Mouse (Mus musculus): ENCODE data around the gene Olfr1502. TPM values are rescaled to one million over a fixed set of nuclear protein-coding genes. Genes with fewer than 3 reads are reported as not detected.

The Olfr1502 gene
- polyA plus RNA-seq (2012; rRNA removed; ENCODE audit: low replicate concordance) = not detected in 2 replicates

DNA sequence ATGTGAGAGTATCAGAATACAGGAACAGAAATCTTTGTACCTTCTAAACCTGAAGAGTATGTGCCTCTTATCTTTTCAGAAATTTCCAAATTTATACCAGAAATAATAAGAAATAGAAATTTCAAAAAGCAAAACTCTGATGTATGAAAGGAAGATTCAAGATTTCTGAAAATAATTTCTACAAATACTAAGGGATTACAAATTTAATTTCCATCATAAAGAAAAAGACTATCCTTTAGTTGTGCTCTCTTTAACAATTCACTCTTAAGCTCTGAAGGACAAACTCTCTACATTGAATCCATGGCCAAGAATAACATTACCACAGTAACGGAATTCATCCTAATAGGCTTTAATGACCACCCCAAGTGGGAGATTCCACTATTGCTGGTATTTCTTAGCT is at the start of gene Olfr1502:
Olfr1502 (plus strand) TSS at position 301 of the 400 bp plus-strand sequence.

DNA sequence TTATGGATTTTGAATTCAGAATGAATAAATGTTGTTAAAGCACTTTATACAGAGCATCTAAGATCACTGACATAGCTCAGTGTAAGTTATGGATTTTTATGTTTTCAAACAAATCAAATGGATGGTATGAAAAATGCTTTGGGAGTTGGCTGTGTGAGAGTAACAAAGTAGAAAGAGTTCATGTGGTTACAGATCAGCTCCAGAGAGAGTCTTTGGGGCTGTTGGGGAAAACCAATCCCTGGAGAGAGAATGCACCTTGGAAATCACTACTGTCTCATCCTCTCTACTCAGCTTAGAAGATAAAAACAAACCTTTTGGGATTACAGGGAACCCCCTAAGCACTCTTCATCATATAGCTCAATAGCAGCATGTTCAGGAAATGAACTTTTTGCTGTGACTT is 42.2 kb upstream of the Olfr1502 start, which contains the start of gene Olfr1499:
Olfr1499 (minus strand) TSS at position 101 of the 400 bp plus-strand sequence.

DNA sequence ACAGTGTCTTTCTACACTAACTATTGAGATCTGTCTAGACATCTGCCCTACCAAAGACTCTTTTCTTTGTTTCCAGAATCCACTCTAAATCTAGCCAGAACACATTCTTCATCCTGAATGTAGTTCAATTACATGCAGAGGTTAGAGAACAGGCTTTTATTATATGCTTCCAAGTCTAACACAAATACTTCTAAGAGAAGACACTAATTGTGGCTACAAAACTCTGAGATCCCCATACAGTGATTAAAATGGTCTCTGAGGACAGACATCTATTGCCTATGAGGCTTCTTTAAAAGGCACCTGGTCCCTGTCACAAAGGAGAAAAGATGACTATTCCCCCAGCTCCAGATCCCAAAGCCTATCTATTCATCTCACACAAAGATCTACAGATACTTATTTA is 31.2 kb upstream of the Olfr1502 start, which contains the start of gene Olfr1500:
Olfr1500 (minus strand) TSS at position 101 of the 400 bp plus-strand sequence.

DNA sequence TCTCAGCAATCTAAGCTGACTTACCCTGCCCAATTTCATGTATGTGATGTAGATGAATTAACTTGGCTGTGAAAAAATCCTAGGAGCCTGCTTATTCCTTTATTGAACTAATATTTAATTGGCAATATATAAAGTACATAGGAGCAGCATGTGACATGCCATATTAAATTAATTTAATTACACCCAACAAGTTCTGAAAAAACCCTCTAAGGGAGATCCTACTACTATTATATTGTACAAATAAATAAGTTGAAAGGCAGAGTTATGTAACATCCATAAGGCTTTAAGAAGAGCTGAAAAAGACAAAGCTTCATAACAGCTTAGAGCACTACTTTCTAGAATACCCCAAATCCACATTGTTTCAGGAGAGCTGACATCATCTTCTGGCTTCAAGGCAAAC is 11.0 kb upstream of the Olfr1502 start, which contains the start of gene Olfr1501:
Olfr1501 (minus strand) TSS at position 101 of the 400 bp plus-strand sequence.

DNA sequence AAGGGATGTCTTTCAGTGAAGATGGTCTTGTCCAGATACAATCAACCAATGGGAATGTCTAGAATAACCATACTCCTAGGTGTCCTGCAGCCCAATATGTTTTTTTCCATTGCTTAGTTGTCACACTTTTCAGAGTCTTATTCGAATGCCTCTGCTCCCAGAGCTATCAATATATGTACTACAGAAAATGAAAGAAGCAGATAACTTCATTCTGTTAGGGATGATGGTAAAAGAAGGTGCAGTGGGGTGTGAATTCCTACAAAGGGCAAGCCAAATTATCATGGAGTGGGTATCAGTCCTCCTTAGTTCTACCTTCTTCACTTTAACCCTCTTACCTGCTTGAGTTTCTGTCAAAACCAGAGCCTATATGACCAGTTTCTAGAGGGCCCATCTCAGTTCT is 36.2 kb downstream of the Olfr1502 start, which contains the start of gene Olfr1504:
Olfr1504 (minus strand) TSS at position 101 of the 400 bp plus-strand sequence.

Other genes starting within 250 kb of the Olfr1502 start
- gene Olfr1487, start 244.4 kb upstream of the Olfr1502 start, polyA plus RNA-seq (2012; rRNA removed; ENCODE audit: low replicate concordance) = not detected in 2 replicates
- gene Olfr1489, start 230.2 kb upstream of the Olfr1502 start, polyA plus RNA-seq (2012; rRNA removed; ENCODE audit: low replicate concordance) = not detected in 2 replicates
- gene Olfr1490, start 210.7 kb upstream of the Olfr1502 start, polyA plus RNA-seq (2012; rRNA removed; ENCODE audit: low replicate concordance) = not detected in 2 replicates
- not detected in 2 replicates for gene Olfr1491, start 164.5 kb upstream of the Olfr1502 start, polyA plus RNA-seq (2012; rRNA removed; ENCODE audit: low replicate concordance)
- not detected in 2 replicates for gene Olfr1493-ps1, start 138.5 kb upstream of the Olfr1502 start, polyA plus RNA-seq (2012; rRNA removed; ENCODE audit: low replicate concordance)
- not detected in 2 replicates for gene Olfr1494, start 122.1 kb upstream of the Olfr1502 start, polyA plus RNA-seq (2012; rRNA removed; ENCODE audit: low replicate concordance)
- gene Olfr1495, start 97.2 kb upstream of the Olfr1502 start, polyA plus RNA-seq (2012; rRNA removed; ENCODE audit: low replicate concordance) = not detected in 2 replicates
- not detected in 2 replicates for gene Olfr1496, start 83.9 kb upstream of the Olfr1502 start, polyA plus RNA-seq (2012; rRNA removed; ENCODE audit: low replicate concordance)
- not detected in 2 replicates for gene Olfr1497, start 63.6 kb upstream of the Olfr1502 start, polyA plus RNA-seq (2012; rRNA removed; ENCODE audit: low replicate concordance)
- not detected in 2 replicates for gene Olfr1499, start 42.3 kb upstream of the Olfr1502 start, polyA plus RNA-seq (2012; rRNA removed; ENCODE audit: low replicate concordance)
- not detected in 2 replicates for gene Olfr1500, start 31.3 kb upstream of the Olfr1502 start, polyA plus RNA-seq (2012; rRNA removed; ENCODE audit: low replicate concordance)
- gene Olfr1501, start 11.1 kb upstream of the Olfr1502 start, polyA plus RNA-seq (2012; rRNA removed; ENCODE audit: low replicate concordance) = not detected in 2 replicates
- not detected in 2 replicates for gene Olfr1504, start 36.1 kb downstream of the Olfr1502 start, polyA plus RNA-seq (2012; rRNA removed; ENCODE audit: low replicate concordance)
- gene Olfr1505, start 51.7 kb downstream of the Olfr1502 start, polyA plus RNA-seq (2012; rRNA removed; ENCODE audit: low replicate concordance) = not detected in 2 replicates